Mouse (Mus musculus) brain, embryonic 14.5 days (tissue): ENCODE data around the gene Cntnap1. TPM values are rescaled to one million over a fixed set of nuclear protein-coding genes. Genes with fewer than 3 reads are reported as not detected.

Experiments used
- DNase-seq: peaks from one replicate; pipeline ENCODE4 v3.0.0-alpha.2; 2011; ENCODE audit warnings: low read depth
- CTCF ChIP-seq: fragments of 200-500 bp; IDR thresholded peaks from 2 replicates; pipeline ENCODE4 v1.5.1; 2012; ENCODE audit warnings: inconsistent platforms, mild to moderate bottlenecking, moderate library complexity, borderline replicate concordance; ENCODE audit not compliant: insufficient read depth, insufficient read length; ENCODE audit errors: extremely low read depth
- POLR2A ChIP-seq: fragments of 200-500 bp; IDR thresholded peaks from 2 replicates; pipeline ENCODE4 v1.6.1; 2012; ENCODE audit warnings: mild to moderate bottlenecking, inconsistent platforms, borderline replicate concordance; ENCODE audit not compliant: poor library complexity, insufficient read depth, insufficient read length, severe bottlenecking; ENCODE audit errors: extremely low read depth
- polyA plus RNA-seq: library from polyadenylated mRNA; depleted of rRNA; stranded (reverse); fragments of >200 nt; gene quantifications from 2 replicates; pipeline ENCODE4 v1.2.3, GENCODE M21; 2012

The Cntnap1 gene
- polyA plus RNA-seq, 1 experiment: 6.9 TPM

DNA sequence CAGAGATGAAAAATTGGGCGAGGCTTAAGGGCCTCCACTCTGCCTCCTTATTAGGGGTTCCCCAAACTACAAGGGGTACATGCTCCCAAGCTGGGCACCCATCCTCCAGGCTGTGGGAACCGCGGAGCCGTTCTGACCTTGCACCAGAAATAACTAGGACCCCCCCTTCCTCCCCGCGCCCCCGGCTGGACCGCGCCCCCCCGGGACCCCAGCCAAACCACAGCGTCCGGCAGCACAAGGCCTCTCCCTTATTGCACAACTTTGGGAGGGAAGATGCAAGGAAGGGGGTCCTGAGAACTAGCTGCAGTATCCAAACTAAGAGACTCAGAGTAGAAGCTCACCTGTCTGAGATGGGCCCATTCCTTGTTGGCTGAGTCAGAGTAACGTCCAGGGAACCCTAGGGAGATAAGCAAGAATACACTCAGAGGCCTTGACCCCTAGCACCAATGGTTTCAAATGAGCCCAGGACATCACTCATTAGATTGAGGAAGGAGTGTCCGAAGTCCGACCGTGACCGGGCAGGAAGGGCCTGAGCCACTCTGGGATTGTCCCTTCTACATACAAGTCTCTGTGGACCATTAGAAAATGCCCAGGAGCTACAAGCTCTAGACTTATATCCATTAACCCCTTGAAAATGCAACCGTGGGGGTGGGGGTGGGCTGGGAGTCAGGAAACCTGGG is 1.9 kb upstream of the Cntnap1 start:
- TF ChIP-seq CTCF (no peak), POLR2A (no peak)
- no peak for DNase-seq

GRCm38 (mm10) chr11:101169301-101170107 is 819 bp upstream of the Cntnap1 start:
- TF ChIP-seq CTCF: no peak
- TF ChIP-seq POLR2A: no peak
- no peak for DNase-seq

DNA sequence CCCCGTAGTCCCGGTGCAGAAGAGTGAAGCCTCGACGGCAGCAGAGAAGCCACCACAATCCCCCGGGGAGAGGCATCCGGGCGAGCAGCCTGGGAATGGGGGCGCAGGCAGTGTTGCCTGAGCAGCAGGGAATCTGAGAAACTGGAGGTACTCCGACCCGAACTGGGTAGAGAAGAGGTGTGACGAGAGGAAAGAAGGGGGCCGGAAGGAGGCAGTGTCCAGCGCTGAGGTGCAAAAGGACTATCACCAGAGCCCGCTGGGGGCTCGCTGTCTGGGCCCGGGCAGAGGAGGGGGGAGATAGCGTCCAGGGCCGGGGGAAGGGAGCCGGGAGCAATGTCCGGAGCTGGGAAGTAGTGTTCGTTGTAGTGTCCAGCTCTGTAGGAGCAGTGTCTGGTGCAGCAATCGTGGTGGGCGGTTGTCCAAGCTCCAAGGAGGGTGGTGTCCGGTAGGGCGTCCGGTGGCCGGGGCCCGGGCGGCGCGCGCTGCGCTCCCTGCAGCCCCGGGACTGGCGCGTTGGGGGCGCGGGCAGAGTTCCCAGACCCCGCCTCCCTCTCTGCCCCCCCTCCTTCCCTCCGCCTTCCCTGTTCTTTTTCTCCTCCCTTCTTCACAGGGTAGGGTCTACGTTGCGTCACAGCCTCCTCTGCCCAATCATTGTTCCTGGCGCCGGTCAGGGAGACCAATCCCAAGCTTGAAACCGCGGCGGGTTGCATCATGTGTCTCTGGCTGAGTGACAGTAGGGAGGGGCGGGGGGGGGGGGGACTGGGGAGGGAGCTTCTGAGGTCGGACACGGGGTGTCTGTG is 688 bp downstream of the Cntnap1 start, which contains the start of gene Plekhh3:
TSS of gene Plekhh3 (minus strand) at position 541 of the 800 bp plus-strand sequence.
- peak; percentile 100 for DNase-seq
- TF ChIP-seq CTCF (no peak), POLR2A (peak; percentile 79)

DNA sequence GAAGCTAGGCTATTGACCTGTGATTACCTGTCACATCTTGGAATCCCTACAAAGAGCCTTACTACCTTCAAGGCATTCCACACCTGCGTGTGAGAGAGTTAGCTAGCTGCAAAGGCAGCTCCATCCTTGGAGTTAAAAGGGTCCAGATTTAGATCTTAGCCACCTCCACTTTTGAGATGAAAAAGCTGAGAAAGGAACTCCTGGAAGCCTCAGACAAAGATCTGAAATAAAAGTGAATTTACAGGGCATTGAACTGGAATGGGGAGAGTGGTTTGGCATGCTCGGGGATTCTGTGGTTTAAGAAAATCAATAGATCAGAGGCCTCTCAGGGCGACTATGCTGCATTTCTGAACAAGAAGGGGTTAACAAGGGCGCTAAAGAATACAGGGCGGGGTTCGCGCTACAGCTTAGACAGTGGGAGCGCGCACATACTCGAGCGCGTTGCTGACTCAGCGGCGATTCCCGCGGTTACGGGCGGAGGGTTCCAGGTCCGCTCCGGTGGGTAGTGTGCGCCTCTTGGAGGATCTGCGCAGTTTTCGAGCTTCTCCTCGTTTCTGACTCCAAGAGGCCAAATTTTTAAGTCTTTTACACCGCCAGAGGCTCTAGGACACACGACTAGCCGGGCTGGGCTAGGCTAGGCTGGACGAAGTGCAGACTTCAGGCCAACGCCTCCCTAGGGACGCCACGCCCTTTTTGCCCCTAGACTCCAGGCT is 1.6 kb downstream of the Cntnap1 start:
- peak; percentile 93 for DNase-seq
- TF ChIP-seq POLR2A (peak; percentile 24; the same call in 1 of the 2 replicates), CTCF (no peak)

- no peak for DNase-seq
- TF ChIP-seq POLR2A (no peak), CTCF (no peak)
Measured at GRCm38 (mm10) chr11:101172434-101172815, 2.1 kb downstream of the Cntnap1 start.

GRCm38 (mm10) chr11:101173112-101173511 is 2.8 kb downstream of the Cntnap1 start:
- TF ChIP-seq CTCF (no peak), POLR2A (no peak)
- DNase-seq: no peak

- peak; percentile 89 for DNase-seq
- TF ChIP-seq POLR2A (no peak), CTCF (peak; percentile 91)
Measured at GRCm38 (mm10) chr11:101173631-101174388, 3.5 kb downstream of the Cntnap1 start.

- DNase-seq: no peak
- TF ChIP-seq CTCF (no peak), POLR2A (no peak)
Measured at GRCm38 (mm10) chr11:101174389-101174745, 4.0 kb downstream of the Cntnap1 start.

DNA sequence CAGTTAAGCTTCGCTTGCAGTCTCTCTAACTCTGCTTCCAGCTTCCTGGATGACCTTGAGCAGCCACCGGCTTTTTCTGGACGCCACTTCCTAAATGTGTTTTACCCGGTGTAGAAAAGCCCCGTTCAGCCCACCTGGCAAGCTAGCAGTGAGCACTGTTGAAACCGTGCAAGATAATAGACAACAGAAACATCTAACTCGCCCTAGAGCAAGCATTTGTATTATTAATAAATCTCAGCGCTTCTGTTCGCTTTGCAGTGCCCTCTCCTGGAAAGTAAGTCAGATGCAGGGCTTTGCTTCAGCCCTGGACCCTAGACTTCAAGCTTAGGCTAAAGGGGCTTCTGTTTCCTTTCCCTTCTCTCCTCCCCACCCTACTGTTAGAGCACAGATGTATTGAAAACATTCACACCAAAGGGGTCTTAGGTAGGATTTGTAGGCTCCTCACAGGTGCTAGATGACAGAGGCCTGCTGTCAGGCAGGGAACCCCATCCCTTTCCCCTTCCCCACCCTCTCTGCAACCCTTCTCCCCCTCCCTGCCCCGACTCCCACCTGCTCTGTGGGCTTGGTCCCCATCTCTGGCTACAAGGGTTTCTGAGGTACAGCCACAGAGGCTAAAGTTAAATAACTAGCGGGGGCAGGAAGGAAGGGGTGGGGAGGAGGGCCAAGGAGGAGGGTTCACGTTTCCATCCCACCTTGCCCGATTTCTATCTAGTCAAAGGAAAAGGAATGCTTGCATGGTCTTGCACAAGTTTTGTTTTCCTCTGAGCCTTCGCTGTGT is 4.7 kb downstream of the Cntnap1 start, which contains the start of gene Ccr10:
TSS of gene Ccr10 (minus strand) at position 593 of the 778 bp plus-strand sequence.
- peak; percentile 68 for DNase-seq
- TF ChIP-seq POLR2A: no peak
- TF ChIP-seq CTCF: peak; percentile 53; the same call in 1 of the 2 replicates
